Mouse (Mus musculus) gastrocnemius, postnatal 36 days (tissue): ENCODE results near the gene Cbfa2t3. TPM values are rescaled to one million over a fixed set of nuclear protein-coding genes. Genes with fewer than 3 reads are reported as not detected.

Experiments used
- DNase-seq, 2 experiments: peaks; one replicate each; pipeline ENCODE4 v3.0.0; 2022
- intact Hi-C: fragments of 180-260 bp; cut with DNase I; formaldehyde crosslinking; loops from one replicate; pipeline ENCODE4 v1.15.1; 2025
- microRNA-seq, 2 experiments: library from miRNA; unstranded; fragments of <30 nt; microRNA quantifications; one replicate each; pipeline ENCODE4 v1.2.0; 2021
- total RNA-seq, 2 experiments: library from RNA; stranded (reverse); gene quantifications; 2 replicates each; pipeline ENCODE4 v1.2.3; 2021

The Cbfa2t3 gene
- total RNA-seq, 2 experiments from 2014 or later: 17.0 to 18.7 TPM

- intact Hi-C loops: no loop called here
- DNase-seq: no peak
These were observed 119.7 kb downstream of the Cbfa2t3 start for GRCm38 (mm10) chr8:122579196-122579595.

GRCm38 (mm10) chr8:122577116-122577515 is 121.8 kb downstream of the Cbfa2t3 start:
- intact Hi-C loops: no loop called here
- DNase-seq: no peak

GRCm38 (mm10) chr8:122576648-122577022 is 122.3 kb downstream of the Cbfa2t3 start, which contains the start of gene Aprt:
TSS of gene Aprt (minus strand) at chr8:122576909.
- intact Hi-C loops: no loop called here

DNA sequence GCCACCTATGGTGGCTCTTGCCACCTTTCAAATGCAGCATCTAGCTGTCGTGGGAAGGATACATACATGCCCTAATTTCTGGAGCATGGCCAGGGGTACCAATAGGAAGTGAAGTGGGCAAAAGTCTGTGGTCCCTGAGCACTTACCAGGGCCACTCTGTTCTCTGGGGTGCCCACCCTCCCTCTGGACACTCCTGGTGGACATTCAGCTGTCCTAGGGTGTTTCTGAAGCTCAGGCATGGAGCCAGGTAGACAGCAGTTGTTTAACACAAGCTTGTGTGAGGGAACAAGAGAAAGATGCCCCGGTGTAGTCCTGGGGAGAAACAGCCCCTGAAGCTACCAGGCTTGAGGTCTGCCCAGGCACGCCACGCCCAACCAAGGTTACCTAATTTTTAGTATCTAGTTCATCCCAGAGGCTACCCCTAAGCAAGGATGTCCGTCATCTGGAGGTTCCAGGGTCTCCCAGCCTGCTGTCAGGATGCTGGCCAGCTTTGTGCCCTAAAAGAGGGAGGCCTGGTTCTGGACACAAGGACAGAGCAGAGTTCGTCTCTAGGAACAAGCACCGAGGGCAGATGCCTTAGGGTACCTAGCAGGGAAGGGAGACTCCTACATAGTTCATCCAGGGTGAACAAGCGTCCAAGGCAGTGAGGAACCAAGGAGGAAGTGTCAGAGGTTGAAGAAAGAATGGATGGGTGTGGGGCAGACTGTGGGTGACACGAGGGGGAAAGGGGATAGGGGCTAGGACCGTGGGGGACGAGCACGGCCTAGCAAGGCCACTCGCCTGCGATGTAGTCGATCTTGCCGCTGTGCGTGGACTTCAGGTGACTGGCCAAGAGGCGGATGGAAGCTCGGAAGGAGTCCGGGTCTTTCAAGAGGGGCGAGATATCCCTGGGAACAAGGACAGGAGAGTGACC is 122.9 kb downstream of the Cbfa2t3 start:
- intact Hi-C loops: no loop called here
- DNase-seq: no peak

More at GRCm38 (mm10) chr8:122576648-122577022, 122.3 kb downstream of the Cbfa2t3 start, which contains the start of gene Aprt:
- peak; percentile 89 to 94 for DNase-seq

GRCm38 (mm10) chr8:122575286-122575685 is 123.6 kb downstream of the Cbfa2t3 start:
- intact Hi-C loops: no loop called here

More at GRCm38 (mm10) chr8:122575286-122575685, 123.6 kb downstream of the Cbfa2t3 start:
- no peak for DNase-seq

Small RNAs within 50 kb of the gene (microRNA-seq; reads per million reads assigned to microRNA genes)
- gene Mir6396: 0 reads per million in 2 experiments

Other genes with a start within 250 kb of the Cbfa2t3 start
- 10 to 100 TPM in 1 of 2 experiments, 1 to 10 TPM in 1; 6.8 to 13.3 TPM for gene Snai3, start 238.4 kb downstream of the Cbfa2t3 start, total RNA-seq
- gene Rnf166, start 223.0 kb downstream of the Cbfa2t3 start, total RNA-seq: 10 to 100 TPM; 29.2 to 30.6 TPM
- gene Ctu2, start 223.0 kb downstream of the Cbfa2t3 start, total RNA-seq: 1 to 10 TPM; 5.0 to 5.7 TPM
- gene Piezo1, start 147.8 kb downstream of the Cbfa2t3 start, total RNA-seq: 10 to 100 TPM; 14.3 to 15.9 TPM
- gene Cdt1, start 131.1 kb downstream of the Cbfa2t3 start, total RNA-seq: 1 to 10 TPM in 1 of 2 experiments, under 1 TPM in 1; 0.76 to 1.2 TPM
- 10 to 100 TPM; 35.4 to 45.3 TPM for gene Aprt, start 122.2 kb downstream of the Cbfa2t3 start, total RNA-seq
- 1 to 10 TPM; 1.3 to 1.6 TPM for gene Galns, start 87.6 kb downstream of the Cbfa2t3 start, total RNA-seq
- 10 to 100 TPM; 38.2 to 40.6 TPM for gene Trappc2l, start 87.5 kb downstream of the Cbfa2t3 start, total RNA-seq
- not detected for gene Pabpn1l, start 76.4 kb downstream of the Cbfa2t3 start, total RNA-seq
- 10 to 100 TPM; 12.5 to 14.2 TPM for gene Acsf3, start 76.4 kb upstream of the Cbfa2t3 start, total RNA-seq
- gene Cdh15, start 148.9 kb upstream of the Cbfa2t3 start, total RNA-seq: 10 to 100 TPM; 15.6 to 20.4 TPM